Mouse (Mus musculus) adrenal gland, adult (tissue): ENCODE data around the gene Stx4a.

Experiments used
- DNase-seq, 2 experiments: peaks; one replicate each; pipeline ENCODE4 v3.0.0; 2022 to 2023; ENCODE audit warnings: low spot score in 1 of 2; ENCODE audit not compliant: inconsistent age in 2 of 2

Stx4a gene

DNA sequence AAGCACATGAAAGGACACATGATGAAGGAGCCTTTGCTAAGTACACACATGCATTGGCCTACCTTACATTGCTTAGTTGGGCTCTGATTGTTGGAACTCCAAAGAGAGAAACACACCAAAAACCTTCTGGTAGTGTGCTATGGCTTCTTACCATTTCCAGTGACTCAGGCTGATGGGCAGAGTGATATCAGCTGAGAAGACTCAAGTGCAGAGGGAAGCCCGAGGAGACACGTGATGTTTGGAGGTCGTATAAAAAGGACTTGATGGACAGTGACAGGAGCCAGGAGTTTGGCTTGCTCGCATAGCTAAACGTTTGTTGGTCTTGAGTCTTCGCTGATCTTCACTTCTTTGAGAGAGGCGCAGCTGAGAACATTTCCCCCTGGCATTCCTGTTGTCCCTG, 73.4 kb downstream of the Stx4a start:
- DNase-seq = no peak

DNA sequence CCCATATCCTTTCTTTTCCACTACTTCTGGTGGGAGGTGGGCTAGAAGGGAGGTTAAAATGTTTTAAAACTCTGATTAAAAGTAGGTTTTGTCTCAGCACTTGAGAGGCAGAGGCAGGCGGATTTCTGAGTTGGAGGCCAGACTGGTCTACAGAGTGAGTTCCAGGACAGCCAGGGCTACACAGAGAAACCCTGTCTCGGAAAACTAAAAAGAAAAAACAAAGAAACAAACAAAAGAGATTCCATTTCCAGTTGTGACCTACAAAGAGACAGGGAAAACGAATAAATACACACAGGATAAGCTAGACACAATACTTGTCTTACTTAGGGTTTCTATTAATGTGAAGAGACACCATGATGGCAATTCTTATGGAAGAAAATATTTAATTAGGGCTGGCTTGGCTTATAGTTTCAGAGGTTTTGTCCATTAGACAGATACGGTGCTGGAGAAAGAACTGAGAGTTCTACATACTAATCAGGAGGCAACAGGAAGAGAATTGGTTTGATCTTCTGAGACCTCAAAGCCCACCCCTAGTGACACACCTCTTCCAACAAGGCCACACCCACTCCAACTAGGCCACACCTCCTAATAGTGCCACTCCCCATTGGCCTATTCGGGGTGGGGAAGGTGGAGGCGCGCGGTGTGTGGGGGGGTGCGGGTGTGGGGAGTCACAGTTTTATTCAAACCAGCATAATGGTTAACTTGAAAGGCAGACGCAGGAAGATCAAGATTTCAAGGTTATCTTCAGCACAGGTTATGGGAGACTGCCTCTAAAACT, 74.3 kb downstream of the Stx4a start:
- DNase-seq = no peak
